In genomic region chr5:21701351-21702008, GRCm38 (mm10) we compare ENCODE assay signal across 8 mouse cellular contexts. TPM values are rescaled to one million over a fixed set of nuclear protein-coding genes. Genes with fewer than 3 reads are reported as not detected.
A peak's percentile ranks its signal among the peaks of the same experiment; 100 is the strongest.
DNase-seq lines count a peak whose midpoint lies in the region; ATAC-seq and TF ChIP-seq lines count a peak whose summit lies in the region.

Napepld (minus strand) TSS chr5:21701396.

- no peaks in the 10 kb centered on the region for H3K27me3 ChIP-seq in ES-Bruce4 (ENCODE audit: control insufficient read depth, insufficient read depth, low read length, poor library complexity, severe bottlenecking)
- no peaks in the 10 kb centered on the region for H3K27me3 ChIP-seq in forebrain, embryonic 13.5 days
- no peaks in the 10 kb centered on the region for H3K27me3 ChIP-seq in liver, postnatal 0 days (ENCODE audit: insufficient read depth, low read length)
- no peaks in the 10 kb centered on the region for H3K27me3 ChIP-seq in neural tube, embryonic 14.5 days (ENCODE audit: control insufficient read depth, insufficient read depth, low read length)

- peak; percentile 94 for ATAC-seq in cerebellum, adult (ENCODE audit: insufficient number of reproducible peaks, low FRiP score, low TSS enrichment)
- peak; percentile 99 for ATAC-seq in forebrain, embryonic 13.5 days
- peak; percentile 98 for ATAC-seq in liver, postnatal 0 days
- peak; percentile 99 for ATAC-seq in neural tube, embryonic 14.5 days (ENCODE audit: low read depth)

- DNase-seq in heart, postnatal 10 days: peak; percentile 99 to 100
- DNase-seq in large intestine, adult 2 months (ENCODE audit: low read depth, low spot score): peak; percentile 88
- peak; percentile 100 for DNase-seq in liver, postnatal 0 days
- peak; percentile 100 for DNase-seq in testis, postnatal 10 days (ENCODE audit: low spot score)

- under 1% methylated on average over 42 of the region's 59 CpGs for WGBS in forebrain, embryonic 13.5 days
- under 1% methylated on average over 59 of the region's 59 CpGs for WGBS in large intestine, adult 2 months
- WGBS in liver, postnatal 0 days (ENCODE audit: insufficient replicate concordance): under 1% methylated on average over 36 of the region's 59 CpGs
- under 1% methylated on average over 36 of the region's 59 CpGs for WGBS in neural tube, embryonic 14.5 days

- no peaks in the 10 kb centered on the region for H3K4me1 ChIP-seq in ES-Bruce4 (ENCODE audit: control insufficient read depth, insufficient read depth, low read length)
- H3K4me1 ChIP-seq in forebrain, embryonic 13.5 days: peaks cover 12% of the 10 kb centered on the region
- peaks cover 10% of the 10 kb centered on the region for H3K4me1 ChIP-seq in liver, postnatal 0 days (ENCODE audit: insufficient read depth)
- no peaks in the 10 kb centered on the region for H3K4me1 ChIP-seq in neural tube, embryonic 14.5 days (ENCODE audit: control insufficient read depth, insufficient read depth, low read length)

- H3K4me3 ChIP-seq in ES-Bruce4 (ENCODE audit: low read depth, low read length): peak within 1 kb of the TSS; percentile 93
- H3K4me3 ChIP-seq in forebrain, embryonic 13.5 days: peak within 1 kb of the TSS; percentile 67
- peak within 1 kb of the TSS; percentile 62 for H3K4me3 ChIP-seq in liver, postnatal 0 days (ENCODE audit: low read depth, low read length)
- peak within 1 kb of the TSS; percentile 61 for H3K4me3 ChIP-seq in neural tube, embryonic 14.5 days (ENCODE audit: low read depth, low read length)

- H3K9me3 ChIP-seq in ES-Bruce4 (replicated peaks; ENCODE audit: control insufficient read depth, insufficient read depth, low read length, poor library complexity, severe bottlenecking): peaks cover under 1% of the 10 kb centered on the region; the same call in 1 of the 2 replicates
- H3K9me3 ChIP-seq in forebrain, embryonic 13.5 days (replicated peaks): no peaks in the 10 kb centered on the region
- no peaks in the 10 kb centered on the region for H3K9me3 ChIP-seq in liver, postnatal 0 days (ENCODE audit: low read length)
- no peaks in the 10 kb centered on the region for H3K9me3 ChIP-seq in neural tube, embryonic 14.5 days (ENCODE audit: control insufficient read depth, low read length)

- no peak for TF ChIP-seq CTCF in ES-Bruce4 (IDR thresholded peaks at IDR 0.05; ENCODE audit: low read depth, low read length)
- TF ChIP-seq CTCF in liver, postnatal 0 days (IDR thresholded peaks at IDR 0.05; ENCODE audit: low read depth): no peak

- intact Hi-C loops in heart, postnatal 10 days (cut with DNase I): loop anchor here (1.0 to 2.0 kb wide), 2 partner anchors 31 to 55 kb away; no protein-coding TSS in a partner anchor

- peak within 1 kb of the TSS; percentile 76 for H3K9ac ChIP-seq in ES-Bruce4 (ENCODE audit: low read depth, poor library complexity, severe bottlenecking)
- H3K9ac ChIP-seq in forebrain, embryonic 13.5 days: peak within 1 kb of the TSS; percentile 87
- peak within 1 kb of the TSS; percentile 77 for H3K9ac ChIP-seq in liver, postnatal 0 days (replicated peaks)
- H3K9ac ChIP-seq in neural tube, embryonic 14.5 days (replicated peaks; ENCODE audit: low read depth, low read length): peak within 1 kb of the TSS; percentile 90

- no peaks in the 10 kb centered on the region for H3K36me3 ChIP-seq in ES-Bruce4 (ENCODE audit: control insufficient read depth, insufficient read depth, low read length, poor library complexity, severe bottlenecking)
- no peaks in the 10 kb centered on the region for H3K36me3 ChIP-seq in forebrain, embryonic 13.5 days (ENCODE audit: poor library complexity, severe bottlenecking)
- H3K36me3 ChIP-seq in liver, postnatal 0 days (replicated peaks; ENCODE audit: insufficient read depth, low read length): no peaks in the 10 kb centered on the region
- no peaks in the 10 kb centered on the region for H3K36me3 ChIP-seq in neural tube, embryonic 14.5 days (ENCODE audit: control insufficient read depth, insufficient read depth, low read length)

- H3K27ac ChIP-seq in ES-Bruce4 (ENCODE audit: insufficient read depth, low read length): peak within 1 kb of the TSS; percentile 52; the same call in 1 of the 2 replicates
- H3K27ac ChIP-seq in forebrain, embryonic 13.5 days: peak within 1 kb of the TSS; percentile 97
- peak within 1 kb of the TSS; percentile 95 for H3K27ac ChIP-seq in liver, postnatal 0 days (ENCODE audit: low read depth)
- peak within 1 kb of the TSS; percentile 98 for H3K27ac ChIP-seq in neural tube, embryonic 14.5 days (ENCODE audit: low read depth, low read length)

- TF ChIP-seq POLR2A in ES-Bruce4 (IDR thresholded peaks at IDR 0.05; ENCODE audit: insufficient read depth, low read length): peak; percentile 98

- H3K4me2 ChIP-seq in forebrain, embryonic 13.5 days: peak within 1 kb of the TSS; percentile 65
- H3K4me2 ChIP-seq in liver, postnatal 0 days (ENCODE audit: low read depth, low read length): peak within 1 kb of the TSS; percentile 99
- H3K4me2 ChIP-seq in neural tube, embryonic 14.5 days (ENCODE audit: low read depth, low read length): peak within 1 kb of the TSS; percentile 54

- no peak for TF ChIP-seq EP300 in ES-Bruce4 (IDR thresholded peaks at IDR 0.05; ENCODE audit: insufficient read depth, low read depth, low read length)
- TF ChIP-seq EP300 in liver, postnatal 0 days (IDR thresholded peaks at IDR 0.05; ENCODE audit: low read depth): no peak

RNA-seq across cellular contexts. Expression of gene Napepld, which starts in this region (rescaled TPM):
- 6.4 and 7.0 TPM in 2 replicates for polyA plus RNA-seq in ES-Bruce4 (2011; ENCODE audit: insufficient read depth, insufficient read length, low read depth, missing spikeins)
- 7.1 and 7.3 TPM in 2 replicates for polyA plus RNA-seq in forebrain, embryonic 13.5 days (2015; fragmentation: Nextera tagmentation; extraction: Ambion mirVana)
- 1 to 10 TPM; 5.4 to 5.7 TPM for total RNA-seq in heart, postnatal 10 days (2021)
- polyA plus RNA-seq in large intestine, adult 2 months (2012; rRNA removed): 2.7 and 2.8 TPM in 2 replicates
- 0.53 and 0.70 TPM in 2 replicates for polyA plus RNA-seq in liver, postnatal 0 days (2015; fragmentation: Nextera tagmentation; extraction: Ambion mirVana)
- 3.1 and 3.2 TPM in 2 replicates for polyA plus RNA-seq in neural tube, embryonic 14.5 days (2014; fragmentation: Nextera tagmentation; extraction: Ambion mirVana)

Comparison
In these comparisons a context has a peak if more than half of its experiments do, and no peak if none do; other contexts are left out.
1. Peak in every context shown above with its lines: DNase-seq, ATAC-seq, H3K4me3 ChIP-seq and H3K27ac ChIP-seq.
2. Peak in DNase-seq, ATAC-seq, H3K4me3 ChIP-seq, H3K27ac ChIP-seq, H3K9ac ChIP-seq and H3K4me2 ChIP-seq in liver, postnatal 0 days; RNA of the gene not detected or under 1 TPM.